Mouse (Mus musculus): ENCODE measurements around the gene Mvb12b. TPM values are rescaled to one million over a fixed set of nuclear protein-coding genes. Genes with fewer than 3 reads are reported as not detected.

Gene Mvb12b
- polyA plus RNA-seq (2014; fragmentation: Nextera tagmentation; extraction: Ambion mirVana) = 13.2 and 14.0 TPM in 2 replicates

DNA sequence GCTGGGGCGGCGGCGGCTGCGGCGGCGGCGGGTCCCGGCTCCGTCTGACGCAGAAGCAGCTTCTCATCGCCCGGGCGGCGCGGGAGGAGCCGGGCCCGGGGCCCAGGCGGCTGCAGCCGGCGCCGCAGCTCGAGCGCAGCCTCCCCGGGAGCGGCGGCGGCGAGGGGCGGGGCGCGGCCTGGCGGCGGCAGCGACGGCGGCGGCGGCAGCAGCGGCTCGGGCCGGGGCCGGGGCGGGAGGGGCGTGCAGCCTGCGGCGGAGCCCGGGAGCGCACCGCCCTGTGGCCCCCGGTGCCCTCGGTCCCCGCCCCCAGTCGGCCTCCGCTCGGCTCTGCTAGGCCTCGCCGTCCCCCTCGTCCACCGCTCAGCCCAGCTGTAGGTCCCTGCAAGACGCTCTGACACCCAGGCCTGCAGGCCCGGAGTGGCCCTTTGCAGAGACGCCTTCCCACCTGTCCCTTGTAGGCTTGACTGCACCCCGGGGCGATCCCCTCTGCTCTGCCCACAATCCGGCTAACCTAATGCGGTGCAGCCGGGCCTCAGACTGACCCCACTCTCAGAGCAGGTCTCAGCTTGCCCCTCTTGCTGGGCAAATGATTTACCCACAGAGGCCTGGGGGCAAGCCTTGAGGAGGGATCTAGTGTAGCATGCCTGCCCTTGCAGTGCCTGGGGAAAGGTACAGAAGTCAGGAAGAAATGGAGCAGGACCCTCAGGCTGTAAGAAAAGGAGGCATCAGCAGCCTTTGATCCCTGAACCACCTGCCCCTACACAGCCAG, at the start of gene Mvb12b:
Gene Mvb12b (minus strand): TSS at position 619 of the 772 bp plus-strand sequence.
- no peaks in the 10 kb centered on the region for H3K36me3 ChIP-seq (ENCODE audit: control insufficient read depth, insufficient read depth, low read length)
- under 1% methylated on average over 46 of the region's 67 CpGs for WGBS

DNA sequence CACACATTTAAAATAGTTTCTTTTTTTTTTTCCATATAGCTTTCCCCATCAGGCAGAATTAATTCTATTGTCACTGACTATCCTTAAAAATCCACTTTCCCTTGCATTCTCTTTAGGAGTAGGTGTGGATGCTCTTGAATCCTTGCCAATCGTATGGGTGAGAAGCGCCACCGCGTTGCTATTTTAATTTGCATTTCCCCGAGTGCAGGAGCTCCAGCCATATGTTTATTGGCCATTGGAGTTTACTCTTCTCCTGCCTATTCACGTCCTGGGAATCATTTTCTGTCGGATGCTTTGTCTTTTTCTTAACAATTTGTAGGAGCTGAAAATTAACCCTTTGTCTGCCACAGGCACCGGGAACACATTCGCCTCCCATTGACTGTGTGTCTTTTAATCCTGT, 48.0 kb upstream of the Mvb12b start:
- no peak overlapping the region for H3K27ac ChIP-seq (ENCODE audit: low read depth)
- WGBS = 50% methylated on average over 9 of the region's 9 CpGs
- H3K36me3 ChIP-seq (ENCODE audit: control insufficient read depth, insufficient read depth, low read length) = no peaks in the 10 kb centered on the region
- H3K4me2 ChIP-seq (ENCODE audit: low read length) = no peak overlapping the region
- no peak overlapping the region for H3K4me3 ChIP-seq (ENCODE audit: low read depth, low read length)
- ATAC-seq (replicated peaks; ENCODE audit: low FRiP score, low TSS enrichment, low read depth) = no peak
- no peak for DNase-seq (ENCODE audit: low spot score)
- no peaks in the 10 kb centered on the region for H3K27me3 ChIP-seq (replicated peaks; ENCODE audit: control insufficient read depth, insufficient read depth, low read length)
- no peaks in the 10 kb centered on the region for H3K9me3 ChIP-seq (ENCODE audit: control insufficient read depth, low read length)
- H3K9ac ChIP-seq (ENCODE audit: low read length) = no peak overlapping the region
- H3K4me1 ChIP-seq (replicated peaks; ENCODE audit: control insufficient read depth, insufficient read depth, low read length) = no peaks in the 10 kb centered on the region

More for the DNA sequence above, at the start of gene Mvb12b:
- peaks cover 11% of the 10 kb centered on the region; the same call in 1 of the 2 replicates for H3K4me1 ChIP-seq (replicated peaks; ENCODE audit: control insufficient read depth, insufficient read depth, low read length)
- H3K9ac ChIP-seq (ENCODE audit: low read length) = peak within 1 kb of the TSS; percentile 94
- peak within 1 kb of the TSS; percentile 83 for H3K27ac ChIP-seq (ENCODE audit: low read depth)
- H3K4me3 ChIP-seq (ENCODE audit: low read depth, low read length) = peak within 1 kb of the TSS; percentile 78
- peak within 1 kb of the TSS; percentile 89 for H3K4me2 ChIP-seq (ENCODE audit: low read length)
- ATAC-seq (replicated peaks; ENCODE audit: low FRiP score, low TSS enrichment, low read depth) (peak; percentile 71), DNase-seq (ENCODE audit: low spot score) (peak; percentile 86)
- 0 out of 2 replicates have a peak, but pooled peaks cover 3% of the 10 kb centered on the region for H3K9me3 ChIP-seq (ENCODE audit: control insufficient read depth, low read length)
- H3K27me3 ChIP-seq (replicated peaks; ENCODE audit: control insufficient read depth, insufficient read depth, low read length) = no peaks in the 10 kb centered on the region

DNA sequence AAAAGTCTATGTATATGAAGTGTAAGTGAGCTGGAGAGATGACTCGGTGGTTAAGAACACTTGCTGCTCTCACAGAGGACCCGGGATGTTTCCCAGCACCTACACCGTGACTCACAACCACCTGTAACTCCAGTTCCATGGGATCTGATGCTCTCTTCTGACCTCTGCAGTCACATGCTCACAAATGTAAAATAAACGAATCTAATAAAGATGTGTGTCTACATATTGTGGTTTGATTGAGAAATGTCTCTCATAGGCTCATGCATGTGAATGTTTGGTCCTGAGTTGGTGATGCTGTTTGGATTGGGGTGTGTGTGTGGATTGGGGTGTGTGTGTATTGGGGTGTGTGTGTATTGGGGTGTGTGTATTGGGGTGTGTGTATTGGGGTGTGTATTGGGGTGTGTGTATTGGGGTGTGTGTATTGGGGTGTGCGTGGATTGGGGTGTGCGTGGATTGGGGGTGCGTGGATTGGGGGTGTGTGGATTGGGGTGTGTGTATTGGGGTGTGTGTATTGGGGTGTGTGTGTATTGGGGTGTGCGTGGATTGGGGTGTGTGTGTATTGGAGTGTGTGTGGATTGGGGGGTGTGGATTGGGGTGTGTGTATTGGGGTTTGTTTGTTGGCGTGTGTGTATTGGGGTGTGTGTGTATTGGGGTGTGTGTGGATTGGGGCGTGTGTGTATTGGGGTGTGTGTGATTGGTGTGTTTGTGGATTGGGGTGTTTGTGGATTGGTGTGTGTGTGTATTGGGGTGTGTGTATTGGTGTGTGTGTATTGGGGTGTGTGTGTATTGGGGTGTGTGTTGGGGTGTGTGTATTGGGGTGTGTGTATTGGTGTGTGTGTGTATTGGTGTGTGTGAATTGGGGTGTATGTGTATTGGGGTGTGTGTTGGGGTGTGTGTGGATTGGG, 46.1 kb upstream of the Mvb12b start:
- no peaks in the 10 kb centered on the region for H3K9me3 ChIP-seq (ENCODE audit: control insufficient read depth, low read length)
- no peaks in the 10 kb centered on the region for H3K27me3 ChIP-seq (replicated peaks; ENCODE audit: control insufficient read depth, insufficient read depth, low read length)
- 69% methylated on average over 10 of the region's 10 CpGs for WGBS
- no peak overlapping the region for H3K9ac ChIP-seq (ENCODE audit: low read length)
- H3K4me1 ChIP-seq (replicated peaks; ENCODE audit: control insufficient read depth, insufficient read depth, low read length) = no peaks in the 10 kb centered on the region
- H3K36me3 ChIP-seq (ENCODE audit: control insufficient read depth, insufficient read depth, low read length) = no peaks in the 10 kb centered on the region
- ATAC-seq (replicated peaks; ENCODE audit: low FRiP score, low TSS enrichment, low read depth) (peak; percentile 71; the same call in 1 of the 2 replicates), DNase-seq (ENCODE audit: low spot score) (no peak)
- no peak overlapping the region for H3K4me2 ChIP-seq (ENCODE audit: low read length)
- H3K4me3 ChIP-seq (ENCODE audit: low read depth, low read length) = no peak overlapping the region
- no peak overlapping the region for H3K27ac ChIP-seq (ENCODE audit: low read depth)

DNA sequence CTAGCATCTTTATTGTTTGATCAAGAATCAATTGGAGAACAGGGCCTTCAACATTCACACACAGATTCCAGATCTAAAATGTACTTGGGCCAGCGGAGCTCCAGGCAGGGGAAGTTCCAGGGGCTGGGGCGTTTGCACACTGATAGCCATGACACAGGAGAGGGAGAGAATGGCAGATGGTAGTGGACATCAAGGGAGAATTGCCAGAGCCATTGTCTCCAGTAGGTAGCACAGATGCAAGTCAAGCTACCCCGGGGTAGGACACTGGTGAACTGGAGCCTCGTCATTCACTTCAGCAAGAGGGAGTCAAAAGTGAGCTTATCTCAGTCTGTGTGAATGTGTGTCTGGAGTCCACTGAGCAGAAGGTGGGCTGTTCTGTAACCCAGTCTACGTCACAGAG, 43.4 kb upstream of the Mvb12b start:
- no peaks in the 10 kb centered on the region for H3K27me3 ChIP-seq (replicated peaks; ENCODE audit: control insufficient read depth, insufficient read depth, low read length)
- no peaks in the 10 kb centered on the region for H3K4me1 ChIP-seq (replicated peaks; ENCODE audit: control insufficient read depth, insufficient read depth, low read length)
- no peak overlapping the region for H3K4me2 ChIP-seq (ENCODE audit: low read length)
- no peak overlapping the region for H3K9ac ChIP-seq (ENCODE audit: low read length)
- no peaks in the 10 kb centered on the region for H3K36me3 ChIP-seq (ENCODE audit: control insufficient read depth, insufficient read depth, low read length)
- H3K4me3 ChIP-seq (ENCODE audit: low read depth, low read length) = no peak overlapping the region
- 69% methylated on average over 5 of the region's 5 CpGs for WGBS
- H3K27ac ChIP-seq (ENCODE audit: low read depth) = no peak overlapping the region
- no peak for DNase-seq (ENCODE audit: low spot score)
- ATAC-seq (replicated peaks; ENCODE audit: low FRiP score, low TSS enrichment, low read depth) = no peak
- H3K9me3 ChIP-seq (ENCODE audit: control insufficient read depth, low read length) = no peaks in the 10 kb centered on the region

DNA sequence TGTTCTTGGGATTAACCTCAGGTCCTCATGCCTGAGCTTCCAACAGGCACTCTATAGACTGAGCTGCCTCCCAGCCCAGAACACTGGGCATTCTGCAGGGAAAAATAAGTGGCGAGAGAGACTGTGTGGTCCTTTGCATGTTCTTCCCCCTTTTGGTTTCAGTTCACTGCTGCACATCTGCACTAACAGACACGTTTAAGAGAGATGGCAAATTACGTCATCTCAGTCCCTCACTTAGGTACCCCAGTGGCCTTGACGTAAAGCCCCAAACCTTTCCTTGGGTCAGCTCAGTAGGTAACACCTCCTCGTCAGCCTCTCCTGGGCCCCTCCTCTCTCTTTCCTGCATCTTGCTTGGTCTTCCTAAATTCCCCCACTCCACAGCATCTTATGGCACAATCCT, 37.5 kb upstream of the Mvb12b start:
- no peak for DNase-seq (ENCODE audit: low spot score)
- WGBS = 69% methylated on average over 5 of the region's 5 CpGs
- H3K9me3 ChIP-seq (ENCODE audit: control insufficient read depth, low read length) = no peaks in the 10 kb centered on the region

DNA sequence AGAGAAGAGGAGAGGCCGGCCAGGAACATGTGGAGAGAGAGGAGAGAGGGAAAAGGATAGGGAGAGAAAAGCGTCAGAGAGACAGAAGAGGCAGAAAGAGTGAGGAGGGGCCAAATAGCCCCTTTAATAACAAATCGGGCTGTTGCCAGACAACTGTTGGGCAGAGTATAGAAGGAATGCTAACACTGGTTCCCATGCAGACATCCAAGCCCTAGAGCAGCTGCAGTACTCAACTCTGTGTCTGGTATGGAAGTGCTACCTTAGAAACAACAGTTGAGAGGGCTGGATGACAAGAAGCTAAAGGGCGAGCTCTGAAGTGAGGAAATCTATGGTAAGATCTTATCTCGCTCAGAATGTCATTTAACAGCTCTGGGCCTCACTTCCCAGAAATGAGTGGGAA, 35.7 kb upstream of the Mvb12b start:
- Histone ChIP-seq H3K27me3 (replicated peaks; ENCODE audit: control insufficient read depth, insufficient read depth, low read length) (0 out of 2 replicates have a peak, but pooled peaks cover 9% of the 10 kb centered on the region), H3K4me1 (replicated peaks; ENCODE audit: control insufficient read depth, insufficient read depth, low read length) (peaks cover 10% of the 10 kb centered on the region), H3K27ac (ENCODE audit: low read depth) (no peak overlapping the region), H3K4me3 (ENCODE audit: low read depth, low read length) (no peak overlapping the region), H3K9ac (ENCODE audit: low read length) (no peak overlapping the region), H3K36me3 (ENCODE audit: control insufficient read depth, insufficient read depth, low read length) (no peaks in the 10 kb centered on the region), H3K9me3 (ENCODE audit: control insufficient read depth, low read length) (no peaks in the 10 kb centered on the region), H3K4me2 (ENCODE audit: low read length) (no peak overlapping the region)
- no peak for DNase-seq (ENCODE audit: low spot score)
- WGBS = 46% methylated on average over 5 of the region's 5 CpGs
- ATAC-seq (replicated peaks; ENCODE audit: low FRiP score, low TSS enrichment, low read depth) = no peak

More for the DNA sequence above, 37.5 kb upstream of the Mvb12b start:
- H3K4me2 ChIP-seq (ENCODE audit: low read length) = no peak overlapping the region
- H3K36me3 ChIP-seq (ENCODE audit: control insufficient read depth, insufficient read depth, low read length) = no peaks in the 10 kb centered on the region
- no peak overlapping the region for H3K9ac ChIP-seq (ENCODE audit: low read length)
- ATAC-seq (replicated peaks; ENCODE audit: low FRiP score, low TSS enrichment, low read depth) = no peak
- H3K4me3 ChIP-seq (ENCODE audit: low read depth, low read length) = no peak overlapping the region
- peaks cover 4% of the 10 kb centered on the region; the same call in 1 of the 2 replicates for H3K4me1 ChIP-seq (replicated peaks; ENCODE audit: control insufficient read depth, insufficient read depth, low read length)
- 0 out of 2 replicates have a peak, but pooled peaks cover 9% of the 10 kb centered on the region for H3K27me3 ChIP-seq (replicated peaks; ENCODE audit: control insufficient read depth, insufficient read depth, low read length)
- H3K27ac ChIP-seq (ENCODE audit: low read depth) = no peak overlapping the region

DNA sequence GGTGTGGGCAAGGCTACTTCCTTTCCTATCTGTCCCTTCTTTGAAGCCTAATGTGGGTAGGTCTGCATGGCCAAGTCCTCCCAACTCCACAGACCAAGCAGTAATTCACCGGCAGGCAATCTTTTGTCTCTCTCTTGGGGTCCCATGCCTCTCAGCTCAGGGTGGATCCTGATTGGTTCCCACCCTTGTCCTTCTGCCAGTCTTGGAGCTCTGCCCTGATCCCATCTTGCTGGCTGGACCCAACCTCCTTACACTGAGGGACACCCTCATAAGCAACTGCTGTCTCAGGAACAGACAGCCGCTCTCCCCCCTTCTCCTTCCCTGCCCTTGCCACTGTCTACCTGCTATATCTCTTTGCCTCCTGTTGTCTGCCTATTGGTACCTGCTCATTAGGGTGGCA, 34.7 kb upstream of the Mvb12b start:
- Histone ChIP-seq H3K27me3 (replicated peaks; ENCODE audit: control insufficient read depth, insufficient read depth, low read length) (0 out of 2 replicates have a peak, but pooled peaks cover 9% of the 10 kb centered on the region), H3K4me2 (ENCODE audit: low read length) (no peak overlapping the region)
- 92% methylated on average over 2 of the region's 2 CpGs for WGBS

DNA sequence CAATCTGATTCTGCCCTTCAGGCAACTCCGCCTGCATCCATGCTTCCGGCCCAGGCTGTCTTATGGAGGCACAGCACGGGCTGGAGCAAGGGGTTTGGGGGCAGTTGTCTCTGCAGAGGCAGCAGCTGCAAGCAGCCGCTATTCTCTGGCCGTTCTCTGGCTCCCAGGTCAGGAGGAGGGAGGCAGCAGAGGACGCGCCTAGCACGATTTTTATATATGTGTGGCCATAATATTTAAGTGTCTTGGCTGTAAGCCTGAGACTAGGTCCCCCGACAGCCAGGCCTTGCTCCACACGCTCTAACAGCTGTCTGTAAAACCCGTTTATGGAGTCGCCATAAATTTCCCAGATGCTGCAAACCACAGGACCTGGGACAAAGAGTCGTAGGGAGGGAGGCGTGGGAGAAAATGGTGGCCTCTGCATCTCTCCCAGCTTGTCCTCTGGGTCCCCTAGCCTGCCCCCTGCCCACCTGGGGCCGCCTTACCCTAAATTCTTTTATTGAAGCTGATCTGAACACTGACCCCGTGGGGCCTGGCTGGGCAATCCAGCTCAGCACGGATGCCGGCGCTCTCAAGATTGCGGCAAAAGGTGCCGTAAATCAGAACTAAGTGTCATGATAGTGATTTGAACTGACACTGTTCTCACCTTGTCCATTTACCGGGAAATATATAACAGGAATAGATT, 32.3 kb upstream of the Mvb12b start:
- no peak overlapping the region for H3K9ac ChIP-seq (ENCODE audit: low read length)
- H3K27ac ChIP-seq (ENCODE audit: low read depth) = peak overlapping the region; percentile 62; the same call in 1 of the 2 replicates
- ATAC-seq (replicated peaks; ENCODE audit: low FRiP score, low TSS enrichment, low read depth) (peak; percentile 67), DNase-seq (ENCODE audit: low spot score) (peak; percentile 77)
- no peaks in the 10 kb centered on the region for H3K36me3 ChIP-seq (ENCODE audit: control insufficient read depth, insufficient read depth, low read length)
- 10% methylated on average over 22 of the region's 22 CpGs for WGBS
- peaks cover 10% of the 10 kb centered on the region for H3K4me1 ChIP-seq (replicated peaks; ENCODE audit: control insufficient read depth, insufficient read depth, low read length)
- no peaks in the 10 kb centered on the region for H3K27me3 ChIP-seq (replicated peaks; ENCODE audit: control insufficient read depth, insufficient read depth, low read length)
- no peak overlapping the region for H3K4me3 ChIP-seq (ENCODE audit: low read depth, low read length)
- peak overlapping the region; percentile 38 for H3K4me2 ChIP-seq (ENCODE audit: low read length)
- no peaks in the 10 kb centered on the region for H3K9me3 ChIP-seq (ENCODE audit: control insufficient read depth, low read length)

More for the DNA sequence above, 34.7 kb upstream of the Mvb12b start:
- ATAC-seq (replicated peaks; ENCODE audit: low FRiP score, low TSS enrichment, low read depth) (no peak), DNase-seq (ENCODE audit: low spot score) (no peak)
- no peaks in the 10 kb centered on the region for H3K9me3 ChIP-seq (ENCODE audit: control insufficient read depth, low read length)
- H3K36me3 ChIP-seq (ENCODE audit: control insufficient read depth, insufficient read depth, low read length) = no peaks in the 10 kb centered on the region
- no peak overlapping the region for H3K9ac ChIP-seq (ENCODE audit: low read length)
- H3K27ac ChIP-seq (ENCODE audit: low read depth) = no peak overlapping the region
- H3K4me1 ChIP-seq (replicated peaks; ENCODE audit: control insufficient read depth, insufficient read depth, low read length) = peaks cover 10% of the 10 kb centered on the region
- no peak overlapping the region for H3K4me3 ChIP-seq (ENCODE audit: low read depth, low read length)
